Mouse (Mus musculus): ENCODE results near the gene Rhbdl1. TPM values are rescaled to one million over a fixed set of nuclear protein-coding genes. Genes with fewer than 3 reads are reported as not detected.

Gene Rhbdl1
- polyA plus RNA-seq, 1 experiment, result 2.1 TPM

- Histone ChIP-seq H3K4me1 (ENCODE audit: control insufficient read depth, insufficient read depth, low read length) (no peaks in the 10 kb centered on the region; the same call in 1 of the 2 replicates), H3K4me3 (ENCODE audit: control insufficient read depth, low read depth, low read length) (no peak overlapping the region), H3K27ac (ENCODE audit: control insufficient read depth, insufficient read depth, low read depth, low read length) (no peak overlapping the region), H3K27me3 (ENCODE audit: control insufficient read depth, insufficient read depth, low read length) (no peaks in the 10 kb centered on the region), H3K36me3 (ENCODE audit: control insufficient read depth, insufficient read depth, low read length) (no peaks in the 10 kb centered on the region; the same call in 1 of the 2 replicates)
- TF ChIP-seq CTCF (IDR thresholded peaks at IDR 0.05; ENCODE audit: control insufficient read depth, insufficient read depth, insufficient replicate concordance, low read depth, low read length) (no peak), POLR2A (IDR thresholded peaks at IDR 0.05; ENCODE audit: control insufficient read depth, low read depth, low read length) (no peak)
Measured at GRCm38 (mm10) chr17:25880913-25881641, 44.0 kb upstream of the Rhbdl1 start.

- no peaks in the 10 kb centered on the region; the same call in 1 of the 2 replicates for H3K36me3 ChIP-seq (ENCODE audit: control insufficient read depth, insufficient read depth, low read length)
- peaks cover 2% of the 10 kb centered on the region for H3K4me1 ChIP-seq (ENCODE audit: control insufficient read depth, insufficient read depth, low read length)
- no peaks in the 10 kb centered on the region for H3K27me3 ChIP-seq (ENCODE audit: control insufficient read depth, insufficient read depth, low read length)
- no peak within 1 kb of the TSS for H3K4me3 ChIP-seq (ENCODE audit: control insufficient read depth, low read depth, low read length)
- H3K27ac ChIP-seq (ENCODE audit: control insufficient read depth, insufficient read depth, low read depth, low read length), result no peak within 1 kb of the TSS
- TF ChIP-seq POLR2A (IDR thresholded peaks at IDR 0.05; ENCODE audit: control insufficient read depth, low read depth, low read length) (no peak), CTCF (IDR thresholded peaks at IDR 0.05; ENCODE audit: control insufficient read depth, insufficient read depth, insufficient replicate concordance, low read depth, low read length) (no peak)
Measured at GRCm38 (mm10) chr17:25880196-25880910, 43.3 kb upstream of the Rhbdl1 start, which contains the start of gene Wfikkn1. Gene Wfikkn1, minus strand, starts transcription at chr17:25880858.

GRCm38 (mm10) chr17:25879750-25880149 is 42.7 kb upstream of the Rhbdl1 start:
- TF ChIP-seq CTCF (IDR thresholded peaks at IDR 0.05; ENCODE audit: control insufficient read depth, insufficient read depth, insufficient replicate concordance, low read depth, low read length), result no peak
- TF ChIP-seq POLR2A (IDR thresholded peaks at IDR 0.05; ENCODE audit: control insufficient read depth, low read depth, low read length), result no peak

GRCm38 (mm10) chr17:25879261-25879660 is 42.2 kb upstream of the Rhbdl1 start:
- no peaks in the 10 kb centered on the region; the same call in 1 of the 2 replicates for H3K36me3 ChIP-seq (ENCODE audit: control insufficient read depth, insufficient read depth, low read length)
- H3K4me1 ChIP-seq (ENCODE audit: control insufficient read depth, insufficient read depth, low read length), result peaks cover 13% of the 10 kb centered on the region
- TF ChIP-seq CTCF (IDR thresholded peaks at IDR 0.05; ENCODE audit: control insufficient read depth, insufficient read depth, insufficient replicate concordance, low read depth, low read length), result peak; percentile 24; the same call in 1 of the 2 replicates
- no peak for TF ChIP-seq POLR2A (IDR thresholded peaks at IDR 0.05; ENCODE audit: control insufficient read depth, low read depth, low read length)
- H3K27ac ChIP-seq (ENCODE audit: control insufficient read depth, insufficient read depth, low read depth, low read length), result no peak overlapping the region
- no peak overlapping the region for H3K4me3 ChIP-seq (ENCODE audit: control insufficient read depth, low read depth, low read length)
- no peaks in the 10 kb centered on the region for H3K27me3 ChIP-seq (ENCODE audit: control insufficient read depth, insufficient read depth, low read length)

More at GRCm38 (mm10) chr17:25879750-25880149, 42.7 kb upstream of the Rhbdl1 start:
- H3K4me1 ChIP-seq (ENCODE audit: control insufficient read depth, insufficient read depth, low read length), result peaks cover 8% of the 10 kb centered on the region
- no peak overlapping the region for H3K27ac ChIP-seq (ENCODE audit: control insufficient read depth, insufficient read depth, low read depth, low read length)
- H3K4me3 ChIP-seq (ENCODE audit: control insufficient read depth, low read depth, low read length), result no peak overlapping the region
- no peaks in the 10 kb centered on the region for H3K27me3 ChIP-seq (ENCODE audit: control insufficient read depth, insufficient read depth, low read length)
- H3K36me3 ChIP-seq (ENCODE audit: control insufficient read depth, insufficient read depth, low read length), result no peaks in the 10 kb centered on the region; the same call in 1 of the 2 replicates

- Histone ChIP-seq H3K36me3 (ENCODE audit: control insufficient read depth, insufficient read depth, low read length) (no peaks in the 10 kb centered on the region; the same call in 1 of the 2 replicates), H3K27ac (ENCODE audit: control insufficient read depth, insufficient read depth, low read depth, low read length) (no peak overlapping the region), H3K4me1 (ENCODE audit: control insufficient read depth, insufficient read depth, low read length) (peaks cover 15% of the 10 kb centered on the region), H3K4me3 (ENCODE audit: control insufficient read depth, low read depth, low read length) (no peak overlapping the region), H3K27me3 (ENCODE audit: control insufficient read depth, insufficient read depth, low read length) (no peaks in the 10 kb centered on the region)
- TF ChIP-seq POLR2A (IDR thresholded peaks at IDR 0.05; ENCODE audit: control insufficient read depth, low read depth, low read length) (no peak), CTCF (IDR thresholded peaks at IDR 0.05; ENCODE audit: control insufficient read depth, insufficient read depth, insufficient replicate concordance, low read depth, low read length) (no peak)
Measured at GRCm38 (mm10) chr17:25878611-25879180, 41.6 kb upstream of the Rhbdl1 start.

GRCm38 (mm10) chr17:25877741-25878610 is 40.9 kb upstream of the Rhbdl1 start:
- Histone ChIP-seq H3K27me3 (ENCODE audit: control insufficient read depth, insufficient read depth, low read length) (no peaks in the 10 kb centered on the region), H3K4me1 (ENCODE audit: control insufficient read depth, insufficient read depth, low read length) (peaks cover 18% of the 10 kb centered on the region), H3K27ac (ENCODE audit: control insufficient read depth, insufficient read depth, low read depth, low read length) (no peak overlapping the region), H3K4me3 (ENCODE audit: control insufficient read depth, low read depth, low read length) (no peak overlapping the region), H3K36me3 (ENCODE audit: control insufficient read depth, insufficient read depth, low read length) (no peaks in the 10 kb centered on the region)
- no peak for TF ChIP-seq CTCF (IDR thresholded peaks at IDR 0.05; ENCODE audit: control insufficient read depth, insufficient read depth, insufficient replicate concordance, low read depth, low read length)
- TF ChIP-seq POLR2A (IDR thresholded peaks at IDR 0.05; ENCODE audit: control insufficient read depth, low read depth, low read length), result no peak
